In genomic region chr10:76448851-76449250, GRCm38 (mm10) we compare ENCODE assay signal across 35 mouse cellular contexts. TPM values are rescaled to one million over a fixed set of nuclear protein-coding genes. Genes with fewer than 3 reads are reported as not detected.
DNase-seq lines count a peak whose midpoint lies in the region; ATAC-seq and TF ChIP-seq lines count a peak whose summit lies in the region.
"Had no signal": no experiment of that assay in that cellular context is flagged by ENCODE, and none has a peak within 500 bp of the region (broad histone marks: within the 10 kb centered on the region; RNA-seq: fewer than 3 reads in every experiment).

Gene 2610028H24Rik, plus strand, starts transcription at chr10:76449081.

- no peak within 1 kb of the TSS; the same call in 1 of the 2 replicates for H3K4me3 ChIP-seq in gastrocnemius, adult 2 months
- H3K4me3 ChIP-seq in heart, embryonic 16.5 days (ENCODE audit: low read length) = no peak within 1 kb of the TSS
- H3K4me3 ChIP-seq in lung, embryonic 15.5 days = no peak within 1 kb of the TSS
- no peak within 1 kb of the TSS for H3K4me3 ChIP-seq in stomach, postnatal 0 days (ENCODE audit: low read depth, low read length)
- H3K4me3 ChIP-seq in intestine, embryonic 15.5 days (replicated peaks) = no peak within 1 kb of the TSS
- H3K4me3 ChIP-seq: embryonic facial prominence, embryonic 13.5 days; forebrain, embryonic 10.5 days; kidney, embryonic 15.5 days; limb, embryonic 12.5 days; liver, embryonic 12.5 days; neural tube, embryonic 13.5 days had no signal

- peaks cover 9% of the 10 kb centered on the region for H3K4me1 ChIP-seq in heart, embryonic 16.5 days (ENCODE audit: control insufficient read depth, insufficient read depth, low read length)
- peaks cover 10% of the 10 kb centered on the region for H3K4me1 ChIP-seq in lung, embryonic 15.5 days
- H3K4me1 ChIP-seq in stomach, postnatal 0 days (replicated peaks; ENCODE audit: control insufficient read depth, insufficient read depth) = 0 out of 2 replicates have a peak, but pooled peaks cover 2% of the 10 kb centered on the region
- H3K4me1 ChIP-seq in intestine, embryonic 15.5 days (replicated peaks) = peaks cover 4% of the 10 kb centered on the region; the same call in 1 of the 2 replicates
- H3K4me1 ChIP-seq: kidney, embryonic 15.5 days had no signal

- no peaks in the 10 kb centered on the region for H3K36me3 ChIP-seq in heart, embryonic 16.5 days (ENCODE audit: control insufficient read depth, insufficient read depth)
- H3K36me3 ChIP-seq in lung, embryonic 15.5 days = no peaks in the 10 kb centered on the region
- no peaks in the 10 kb centered on the region for H3K36me3 ChIP-seq in stomach, postnatal 0 days (ENCODE audit: control insufficient read depth, insufficient read depth, low read length)
- H3K36me3 ChIP-seq in intestine, embryonic 15.5 days = no peaks in the 10 kb centered on the region
- H3K36me3 ChIP-seq: embryonic facial prominence, embryonic 13.5 days; forebrain, embryonic 10.5 days; kidney, embryonic 15.5 days; limb, embryonic 12.5 days; liver, embryonic 12.5 days; neural tube, embryonic 13.5 days had no signal

- no peak for ATAC-seq in heart, embryonic 16.5 days (replicated peaks; ENCODE audit: extremely low read depth, insufficient read depth, low FRiP score)
- no peak for ATAC-seq in lung, embryonic 15.5 days (ENCODE audit: borderline replicate concordance, extremely low read depth, low FRiP score, low TSS enrichment)
- no peak for ATAC-seq in stomach, postnatal 0 days (ENCODE audit: low FRiP score, low TSS enrichment)
- no peak for ATAC-seq in intestine, embryonic 15.5 days
- ATAC-seq: forebrain, embryonic 16.5 days; liver, embryonic 12.5 days; liver, postnatal 0 days; midbrain, embryonic 16.5 days; Patski had no signal

- TF ChIP-seq EP300 in stomach, postnatal 0 days (optimal IDR thresholded peaks at IDR 0.05) = no peak

- H3K4me2 ChIP-seq in heart, embryonic 16.5 days (ENCODE audit: low read depth, low read length) = no peak within 1 kb of the TSS; the same call in 1 of the 2 replicates
- H3K4me2 ChIP-seq in lung, embryonic 15.5 days = no peak within 1 kb of the TSS
- no peak within 1 kb of the TSS for H3K4me2 ChIP-seq in stomach, postnatal 0 days (replicated peaks; ENCODE audit: low read depth)
- H3K4me2 ChIP-seq in intestine, embryonic 15.5 days (replicated peaks) = no peak within 1 kb of the TSS
- H3K4me2 ChIP-seq: embryonic facial prominence, embryonic 13.5 days; hindbrain, embryonic 14.5 days; kidney, embryonic 15.5 days; limb, embryonic 12.5 days; liver, embryonic 12.5 days; midbrain, embryonic 11.5 days; neural tube, embryonic 13.5 days had no signal

- H3K27ac ChIP-seq in gastrocnemius, adult 2 months = peak within 1 kb of the TSS; percentile 89
- H3K27ac ChIP-seq in heart, embryonic 16.5 days (ENCODE audit: low read length) = peak within 1 kb of the TSS; percentile 69
- peak within 1 kb of the TSS; percentile 60 for H3K27ac ChIP-seq in lung, embryonic 15.5 days
- H3K27ac ChIP-seq in stomach, postnatal 0 days (replicated peaks) = peak within 1 kb of the TSS; percentile 40; the same call in 1 of the 2 replicates
- no peak within 1 kb of the TSS for H3K27ac ChIP-seq in intestine, embryonic 15.5 days
- H3K27ac ChIP-seq: embryonic facial prominence, embryonic 13.5 days; forebrain, embryonic 10.5 days; hindbrain, embryonic 14.5 days; kidney, embryonic 15.5 days; limb, embryonic 12.5 days; neural tube, embryonic 13.5 days had no signal

- no peaks in the 10 kb centered on the region for H3K27me3 ChIP-seq in heart, embryonic 16.5 days (ENCODE audit: control insufficient read depth, insufficient read depth, low read length)
- no peaks in the 10 kb centered on the region for H3K27me3 ChIP-seq in lung, embryonic 15.5 days
- no peaks in the 10 kb centered on the region for H3K27me3 ChIP-seq in stomach, postnatal 0 days (ENCODE audit: control insufficient read depth, insufficient read depth, low read length)
- H3K27me3 ChIP-seq in intestine, embryonic 15.5 days (replicated peaks) = no peaks in the 10 kb centered on the region
- H3K27me3 ChIP-seq: embryonic facial prominence, embryonic 13.5 days; kidney, embryonic 15.5 days; limb, embryonic 12.5 days; liver, embryonic 12.5 days; neural tube, embryonic 13.5 days; Patski had no signal

- DNase-seq in gastrocnemius, adult 2 months = no peak
- DNase-seq in gastrocnemius, postnatal 25 days = no peak
- no peak for DNase-seq in heart, postnatal 10 days
- no peak for DNase-seq in lung, postnatal 4 days
- no peak for DNase-seq in stomach, postnatal 0 days (ENCODE audit: low spot score)
- DNase-seq: adrenal gland, postnatal 14 days; cerebellum, adult 11-12 months; cerebellum, adult 9-11 months; gastrocnemius, postnatal 14 days; kidney, adult 11 months; kidney, postnatal 25 days; liver, postnatal 0 days; right cerebral cortex, postnatal 4 days; thymus, postnatal 4 days had no signal

- 54% methylated on average over 5 of the region's 5 CpGs for WGBS in heart, embryonic 16.5 days
- WGBS in lung, embryonic 15.5 days = 55% methylated on average over 5 of the region's 5 CpGs
- 65% methylated on average over 5 of the region's 5 CpGs for WGBS in stomach, postnatal 0 days
- WGBS in intestine, embryonic 15.5 days = 75% methylated on average over 5 of the region's 5 CpGs

- intact Hi-C loops in gastrocnemius, adult 2 months (cut with DNase I) = no loop called here
- intact Hi-C loops in heart, postnatal 10 days (cut with DNase I) = no loop called here

- no peaks in the 10 kb centered on the region for H3K9me3 ChIP-seq in heart, embryonic 16.5 days (replicated peaks; ENCODE audit: control insufficient read depth, low read length)
- H3K9me3 ChIP-seq in lung, embryonic 15.5 days = no peaks in the 10 kb centered on the region
- no peaks in the 10 kb centered on the region for H3K9me3 ChIP-seq in stomach, postnatal 0 days (ENCODE audit: control insufficient read depth, low read length)
- no peaks in the 10 kb centered on the region for H3K9me3 ChIP-seq in intestine, embryonic 15.5 days
- H3K9me3 ChIP-seq: embryonic facial prominence, embryonic 13.5 days; forebrain, embryonic 10.5 days; kidney, embryonic 15.5 days; limb, embryonic 12.5 days; liver, embryonic 12.5 days; neural tube, embryonic 13.5 days had no signal

- no peak within 1 kb of the TSS for H3K9ac ChIP-seq in heart, embryonic 16.5 days (ENCODE audit: low read length)
- H3K9ac ChIP-seq in lung, embryonic 15.5 days = no peak within 1 kb of the TSS
- H3K9ac ChIP-seq in stomach, postnatal 0 days (ENCODE audit: low read length) = no peak within 1 kb of the TSS
- no peak within 1 kb of the TSS for H3K9ac ChIP-seq in intestine, embryonic 15.5 days
- H3K9ac ChIP-seq: hindbrain, embryonic 14.5 days; kidney, embryonic 15.5 days; limb, embryonic 12.5 days; liver, postnatal 0 days; neural tube, embryonic 13.5 days had no signal

- TF ChIP-seq CTCF in gastrocnemius, adult 2 months (IDR thresholded peaks at IDR 0.05) = no peak
- no peak for TF ChIP-seq CTCF in stomach, postnatal 0 days (IDR thresholded peaks at IDR 0.05; ENCODE audit: low read depth)

RNA-seq across cellular contexts. Expression of gene 2610028H24Rik, which starts in this region (rescaled TPM):
- under 1 TPM in 1 of 2 experiments, not detected in 1; 0.22 TPM for total RNA-seq in gastrocnemius, adult 2 months (2021)
- total RNA-seq in gastrocnemius, postnatal 25 days (2021) = under 1 TPM; 0.29 to 0.31 TPM
- polyA plus RNA-seq in heart, embryonic 16.5 days (2015; fragmentation: Nextera tagmentation; extraction: Ambion mirVana) = 0.76 and 1.1 TPM in 2 replicates
- total RNA-seq in heart, postnatal 10 days (2021) = under 1 TPM; 0.22 to 0.50 TPM
- 1.3 TPM in 2 replicates for polyA plus RNA-seq in lung, embryonic 15.5 days (2015; fragmentation: Nextera tagmentation; extraction: Ambion mirVana)
- 0.07 and 0.10 TPM in 2 replicates for polyA plus RNA-seq in stomach, postnatal 0 days (2015; fragmentation: Nextera tagmentation; extraction: Ambion mirVana)
- polyA plus RNA-seq in intestine, embryonic 15.5 days (2015; fragmentation: Nextera tagmentation; extraction: Ambion mirVana) = not detected in 2 replicates
- total RNA-seq: adrenal gland, postnatal 14 days; common myeloid progenitor, adult 5-6 weeks; hematopoietic stem cell, adult 5-6 weeks; layer of hippocampus, adult 18-20 months; layer of hippocampus, postnatal 10 days; left cerebral cortex, adult 18-20 months; left cerebral cortex, postnatal 14 days; megakaryocyte, adult 5-6 weeks had no signal
- polyA plus RNA-seq: embryonic facial prominence, embryonic 13.5 days; forebrain, embryonic 10.5 days; forebrain, embryonic 16.5 days; hindbrain, embryonic 14.5 days; kidney, embryonic 15.5 days; limb, embryonic 12.5 days; liver, embryonic 12.5 days; liver, postnatal 0 days; midbrain, embryonic 11.5 days; midbrain, embryonic 16.5 days; neural tube, embryonic 13.5 days; Patski had no signal
